Mouse (Mus musculus): ENCODE data around the gene Fcrl6.

The Fcrl6 gene
- long read RNA-seq, experiment 1: 0 reads
- long read RNA-seq, experiment 2: 0 reads

DNA sequence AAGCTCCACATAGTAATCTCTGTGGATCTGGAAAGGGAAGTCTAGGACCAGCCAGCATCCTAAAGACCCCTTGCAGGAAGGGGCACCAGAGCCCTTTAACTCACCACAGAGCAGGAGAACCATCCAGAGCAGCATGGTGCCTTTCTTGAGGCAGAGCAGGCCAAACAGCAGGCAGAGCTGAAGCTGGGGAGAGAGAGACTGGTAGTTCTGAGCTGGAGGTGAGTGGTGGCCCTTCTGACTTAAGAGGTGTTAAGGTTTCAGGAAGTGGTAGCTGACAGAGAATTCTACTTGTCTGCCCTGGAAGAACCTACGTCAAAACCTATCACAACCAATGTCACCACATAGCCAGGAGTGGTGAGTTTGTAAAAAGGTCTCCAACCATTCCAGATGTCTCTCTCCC, at the start of gene Fcrl6:
Fcrl6 (minus strand) TSS at position 226 of the 400 bp plus-strand sequence.
- intact Hi-C loops (cut with DNase I): no loop called here

DNA sequence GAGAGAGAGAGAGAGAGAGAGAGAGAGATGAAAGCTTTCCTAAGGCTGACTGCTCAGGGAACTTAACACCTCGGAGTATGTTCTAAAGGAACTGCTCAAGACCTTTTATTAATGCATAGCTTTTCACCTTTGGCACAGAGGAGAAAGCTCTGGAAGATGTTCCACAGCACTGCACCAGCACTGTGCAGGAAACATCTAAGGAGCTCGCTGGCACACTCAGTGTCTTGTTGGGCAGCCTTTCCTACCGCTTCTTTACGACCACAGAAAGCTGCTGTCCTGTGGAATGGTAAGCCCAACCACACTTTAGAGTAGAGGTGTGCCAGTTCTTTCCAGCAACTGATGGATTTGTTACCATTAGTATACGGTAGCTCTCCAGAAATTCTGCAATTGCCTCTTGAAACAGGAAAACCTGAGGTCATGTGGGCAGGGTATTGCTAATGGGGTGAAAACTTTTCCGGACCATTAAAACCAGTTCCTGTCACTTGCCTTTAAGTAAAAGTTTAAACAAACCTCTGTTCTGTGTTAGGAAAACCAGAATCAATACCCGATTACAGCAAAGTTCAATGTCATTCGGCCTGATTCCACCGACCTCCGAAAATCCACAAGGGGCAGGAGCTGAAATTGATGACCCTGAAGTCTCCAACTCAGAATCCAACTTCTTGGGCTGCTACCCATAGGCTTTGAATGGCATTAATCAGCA, 49.1 kb upstream of the Fcrl6 start:
- intact Hi-C loops (cut with DNase I): no loop called here

DNA sequence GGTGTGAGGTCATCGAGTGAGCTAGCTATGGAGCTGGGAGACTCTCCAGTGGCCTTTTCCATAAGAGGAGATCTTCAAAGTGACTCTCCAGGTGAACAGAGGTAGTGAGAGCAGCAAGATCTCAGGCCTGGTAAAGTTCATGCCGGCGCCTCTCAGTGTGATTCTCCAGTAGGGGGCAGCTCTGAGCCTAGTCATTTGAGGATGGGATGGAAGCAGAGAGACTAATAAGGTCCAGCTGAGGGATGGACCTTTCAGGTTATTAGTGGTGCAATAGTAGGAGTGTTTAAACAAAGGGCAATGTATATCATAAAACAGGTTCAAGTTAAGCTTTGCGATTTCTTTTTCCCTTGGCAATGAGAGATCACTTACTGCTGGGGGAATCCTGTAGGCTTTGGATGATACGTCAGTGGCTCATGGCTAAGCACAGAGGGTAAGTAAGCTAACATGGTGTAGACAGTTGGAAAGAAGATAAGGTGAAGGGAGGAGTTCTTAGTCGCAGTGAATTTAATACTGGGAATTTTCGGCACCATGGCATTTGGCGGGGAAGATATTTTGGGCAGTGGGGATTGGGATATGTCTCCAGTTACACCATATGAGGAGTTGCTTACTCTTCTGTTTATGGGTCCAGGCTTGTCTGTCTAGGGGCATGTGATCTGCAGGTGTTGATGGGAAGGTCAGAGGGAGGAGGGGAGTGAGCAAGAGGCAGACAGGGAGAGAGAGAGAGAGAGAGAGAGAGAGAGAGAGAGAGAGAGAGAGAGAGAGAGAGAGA, 48.4 kb upstream of the Fcrl6 start:
- intact Hi-C loops (cut with DNase I): no loop called here

DNA sequence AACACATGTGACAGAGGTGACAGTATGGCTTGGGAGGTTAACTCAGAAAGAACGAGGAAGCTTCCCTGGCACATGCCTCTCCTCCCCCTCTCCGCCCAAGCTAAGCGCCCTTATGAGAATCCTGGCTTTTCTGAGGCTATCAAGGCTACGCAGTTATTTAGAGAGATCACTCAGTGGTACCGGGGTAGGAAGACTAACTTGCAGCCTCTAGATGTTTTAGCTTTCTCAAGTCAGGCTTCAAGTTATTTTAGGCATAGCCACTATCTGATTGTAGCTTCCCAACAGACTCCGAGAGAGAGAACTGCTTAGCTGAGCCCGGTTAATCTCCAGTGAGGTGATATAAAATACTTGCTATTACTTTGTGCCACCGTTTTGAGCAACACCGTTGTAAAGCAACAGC, 47.0 kb upstream of the Fcrl6 start:
- intact Hi-C loops (cut with DNase I): no loop called here

DNA sequence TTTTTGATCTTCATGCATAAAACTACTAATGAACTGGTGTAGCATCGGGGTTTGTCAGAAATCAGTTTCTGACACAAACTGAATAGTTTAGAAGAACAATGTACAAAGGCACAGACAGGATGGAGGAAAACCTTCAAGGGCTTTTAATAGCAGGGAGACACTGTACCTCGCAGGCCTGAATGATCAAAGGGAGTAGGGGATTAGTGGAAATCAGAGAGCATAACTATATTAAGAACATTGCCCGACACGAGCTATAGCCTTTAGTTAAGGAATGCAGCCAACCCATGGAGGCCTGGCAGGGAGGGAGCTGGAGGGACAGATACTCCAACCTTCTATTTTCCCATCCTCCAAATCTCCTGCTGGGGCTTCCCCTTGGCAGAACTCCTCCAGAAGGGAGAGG, 44.9 kb upstream of the Fcrl6 start:
- intact Hi-C loops (cut with DNase I): no loop called here

DNA sequence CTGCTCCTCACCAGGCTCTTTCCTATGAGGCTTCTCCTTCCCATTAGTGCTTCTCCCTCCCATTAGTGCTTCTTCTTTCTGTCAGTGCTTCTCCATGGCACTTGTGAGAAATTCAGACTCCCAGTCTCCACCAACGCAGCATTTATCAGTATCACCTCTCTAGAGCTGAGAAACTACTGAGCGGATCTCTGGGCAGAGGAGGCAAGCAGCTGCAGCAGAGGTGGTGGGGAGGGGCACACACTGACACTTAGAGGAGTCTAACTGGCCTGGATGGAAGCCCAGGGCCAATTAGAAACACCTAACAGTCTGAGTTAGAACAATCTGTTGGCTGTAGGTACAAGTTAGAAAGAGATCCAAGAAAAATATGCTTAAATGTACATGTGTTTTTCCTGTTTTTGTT, 36.4 kb upstream of the Fcrl6 start:
- intact Hi-C loops (cut with DNase I): no loop called here

DNA sequence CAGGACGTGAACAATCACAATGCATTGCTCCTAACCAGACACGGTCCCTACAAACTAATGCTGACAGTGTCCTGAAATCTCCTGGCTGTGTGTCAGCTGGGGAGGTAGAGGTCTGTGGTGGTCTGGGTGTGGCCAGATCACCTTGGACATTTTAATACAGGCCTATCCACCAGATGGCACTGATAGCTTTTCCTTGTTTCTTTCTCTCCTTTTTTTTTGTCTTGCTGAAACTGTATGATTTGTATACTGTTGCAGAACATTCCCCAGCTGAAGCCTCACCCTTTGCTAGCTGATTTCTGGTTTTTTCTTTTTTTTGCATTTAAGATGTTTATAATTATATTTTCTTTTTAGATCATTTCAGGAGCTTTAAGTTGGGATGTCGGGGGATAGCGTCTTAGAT, 35.5 kb upstream of the Fcrl6 start:
- intact Hi-C loops (cut with DNase I): no loop called here

DNA sequence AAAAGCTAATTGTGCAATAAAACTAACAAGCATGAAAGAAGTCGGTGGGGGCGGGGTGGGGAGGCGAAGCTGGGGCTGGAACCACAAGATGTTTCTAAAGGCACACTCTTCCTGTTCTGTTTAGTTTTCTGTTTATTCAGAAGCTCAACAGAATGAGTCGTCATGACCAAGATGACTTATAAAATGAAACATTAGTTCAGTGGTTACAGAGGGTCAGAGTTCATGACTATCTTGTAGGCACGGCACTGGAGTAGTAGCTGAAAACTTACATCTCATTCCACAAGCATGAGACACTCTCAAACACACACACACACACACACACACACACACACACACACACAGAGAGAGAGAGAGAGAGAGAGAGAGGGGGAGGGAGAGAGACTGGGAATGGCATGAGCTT, 33.9 kb upstream of the Fcrl6 start:
- intact Hi-C loops (cut with DNase I): no loop called here

DNA sequence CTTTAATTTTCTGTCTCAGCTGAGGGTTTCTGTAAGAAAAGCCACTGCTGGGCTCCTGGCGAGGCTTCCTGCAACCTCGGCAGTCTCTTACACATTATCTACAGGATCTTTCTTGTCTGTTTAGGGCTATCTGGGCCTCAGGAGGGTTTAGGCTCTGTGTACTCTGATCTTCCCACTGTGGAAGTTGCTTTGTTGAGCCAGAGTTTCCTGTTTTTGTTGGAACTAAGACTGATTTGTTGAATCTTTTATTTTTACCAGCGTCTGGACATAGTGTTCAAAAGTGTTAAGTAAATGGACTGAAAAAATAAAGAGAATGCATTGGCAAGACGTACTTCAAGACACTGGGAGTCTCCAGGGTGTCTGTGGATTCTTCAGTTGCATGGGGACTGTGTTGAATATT, 32.9 kb upstream of the Fcrl6 start:
- intact Hi-C loops (cut with DNase I): no loop called here

DNA sequence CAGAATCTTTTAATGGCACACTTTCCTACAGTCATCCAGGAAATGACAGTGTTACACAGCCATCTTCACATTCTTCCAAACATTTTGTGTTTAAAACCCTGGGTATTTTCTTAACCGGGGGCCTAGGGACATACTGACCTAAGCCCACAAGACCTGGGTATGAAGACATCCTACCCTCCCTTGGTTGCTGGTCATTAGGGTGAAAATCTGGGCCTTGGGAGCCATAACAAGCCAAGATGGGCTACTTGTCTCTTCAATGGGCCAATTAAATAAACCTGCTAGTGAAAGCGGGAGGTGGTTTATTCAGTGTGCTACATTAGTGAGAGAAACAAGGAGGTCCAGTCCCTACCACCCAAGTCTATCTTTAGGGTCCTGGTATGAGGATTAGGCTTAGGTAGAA, 31.8 kb upstream of the Fcrl6 start:
- intact Hi-C loops (cut with DNase I): loop anchor here (5.0 kb wide), 1 partner anchor 227 kb away; no protein-coding TSS in a partner anchor

DNA sequence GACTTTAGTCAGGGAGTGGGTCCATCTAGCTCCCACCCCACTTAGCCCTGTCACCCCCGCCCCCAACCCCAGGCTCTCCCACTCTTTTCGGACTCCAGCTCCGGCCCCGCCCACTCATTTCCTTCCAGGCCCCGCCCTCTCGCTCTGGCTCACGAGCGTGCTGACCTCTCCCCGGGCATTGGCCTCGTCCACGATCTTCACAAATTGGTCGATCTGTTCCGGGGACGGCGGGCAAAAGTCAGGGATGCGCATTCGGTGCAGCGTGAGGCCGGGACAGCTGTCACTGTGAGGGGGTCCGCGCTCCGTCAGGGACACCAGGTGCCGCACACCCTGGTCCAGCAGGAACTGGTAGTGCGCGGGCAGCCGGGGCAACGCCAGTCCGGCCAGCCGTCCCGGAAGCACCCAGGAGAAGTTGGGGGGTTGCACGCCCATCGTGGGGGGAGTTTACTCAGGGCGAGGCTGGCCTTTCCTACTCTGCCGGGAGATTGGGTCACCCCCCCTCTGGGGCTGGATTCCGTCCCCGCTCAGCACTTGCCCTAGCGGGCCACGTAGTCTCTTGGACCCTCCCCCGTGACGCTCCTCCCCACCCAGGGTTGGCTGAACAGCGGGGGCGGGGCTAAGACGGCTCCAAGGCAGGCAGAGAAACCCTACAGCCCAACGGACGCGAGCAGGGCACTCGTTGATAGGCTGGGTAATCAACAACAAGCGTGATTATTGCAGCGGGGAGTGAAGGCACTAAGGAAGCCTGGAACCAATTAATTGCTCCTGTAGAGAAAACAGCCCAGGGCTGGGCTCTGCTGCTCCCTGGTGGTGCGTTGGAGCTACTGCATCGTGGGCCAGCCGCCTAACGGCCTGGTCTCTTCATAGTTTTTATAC, 30.3 kb upstream of the Fcrl6 start, which contains the start of gene Dusp23:
Dusp23 (minus strand) TSS at position 512 of the 876 bp plus-strand sequence.
- intact Hi-C loops (cut with DNase I): loop anchor here (2.0 to 5.0 kb wide), 2 partner anchors 104 to 225 kb away; no protein-coding TSS in a partner anchor

DNA sequence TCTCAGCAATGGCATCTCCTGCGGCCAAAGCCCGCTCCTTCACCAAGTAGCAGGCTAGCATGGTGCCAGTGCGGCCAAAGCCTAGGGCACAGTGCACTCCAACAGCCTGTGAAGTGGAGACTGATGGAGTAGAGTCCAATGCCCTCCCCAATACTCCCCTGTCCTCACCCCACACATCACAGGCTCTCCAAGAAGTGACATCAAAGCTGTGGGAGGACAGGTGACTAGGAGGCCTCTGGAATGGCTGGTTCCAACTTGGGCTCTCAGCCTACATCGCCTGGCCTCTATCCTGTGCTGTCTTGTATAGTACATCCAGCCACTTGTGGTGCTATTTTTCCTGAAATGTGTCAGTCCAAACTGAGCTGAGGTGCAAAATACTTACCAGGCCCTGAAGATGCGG, 29.4 kb upstream of the Fcrl6 start:
- intact Hi-C loops (cut with DNase I): loop anchor here (2.0 to 5.0 kb wide), 2 partner anchors 103 to 224 kb away; no protein-coding TSS in a partner anchor

DNA sequence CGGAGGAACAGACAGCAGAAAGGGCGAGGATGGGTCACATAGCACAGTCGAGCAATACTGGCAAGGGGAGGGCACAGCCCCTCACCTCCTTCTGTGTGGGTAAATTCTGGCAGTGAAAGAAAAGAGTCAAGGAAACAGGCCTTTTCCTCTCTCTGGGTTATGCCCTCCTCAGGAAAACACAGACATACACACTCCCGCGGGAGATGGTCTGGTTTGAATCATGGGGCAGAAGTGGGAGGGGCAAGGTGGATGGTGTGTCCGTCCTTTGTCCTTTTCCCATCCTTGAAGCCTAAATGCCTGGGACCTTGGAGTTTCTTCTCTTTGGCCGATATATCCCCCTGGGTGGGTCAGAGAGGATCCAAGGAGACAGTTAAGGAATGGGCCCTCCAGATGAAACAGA, 27.5 kb upstream of the Fcrl6 start:
- intact Hi-C loops (cut with DNase I): loop anchor here (5.0 kb wide), 1 partner anchor 223 kb away; no protein-coding TSS in a partner anchor

DNA sequence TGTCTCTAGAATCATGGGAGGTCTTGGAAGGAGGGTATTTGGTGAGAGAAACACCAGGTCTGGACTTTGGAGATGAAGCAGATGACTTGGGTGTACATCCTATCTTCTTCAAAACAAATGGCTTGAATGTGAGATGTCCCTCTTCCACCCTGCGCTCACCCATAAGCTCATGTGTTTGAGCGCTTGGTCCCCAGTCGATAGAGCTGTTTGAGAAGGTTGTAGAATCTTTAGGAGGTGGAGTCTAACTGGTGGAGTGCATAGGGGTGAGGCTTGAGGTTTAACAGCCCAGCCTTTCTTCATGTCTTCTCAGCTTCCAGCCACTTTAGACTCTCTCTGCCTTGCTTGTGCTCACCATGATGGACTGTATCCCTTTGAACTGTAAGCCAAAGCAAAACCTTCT, 24.0 kb upstream of the Fcrl6 start:
- intact Hi-C loops (cut with DNase I): no loop called here

DNA sequence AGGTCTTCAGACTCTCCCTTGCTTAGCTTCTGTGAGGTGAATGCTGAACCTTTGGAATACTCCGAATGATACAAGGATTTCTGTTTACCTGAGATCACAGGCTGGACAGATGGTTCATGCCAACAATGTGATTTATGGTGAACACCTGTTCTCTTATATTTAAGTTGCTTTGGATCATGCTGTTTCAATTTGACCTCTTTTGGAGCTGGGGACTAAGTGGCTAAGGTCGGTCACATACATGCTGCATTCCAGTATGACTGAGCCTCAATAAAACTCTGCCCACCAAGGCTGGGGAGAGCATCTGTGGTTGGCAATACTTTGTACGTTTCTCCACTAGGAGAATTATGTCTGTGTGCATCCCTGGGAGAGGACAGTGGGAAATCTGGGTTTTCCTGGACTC, 21.7 kb upstream of the Fcrl6 start:
- intact Hi-C loops (cut with DNase I): no loop called here

DNA sequence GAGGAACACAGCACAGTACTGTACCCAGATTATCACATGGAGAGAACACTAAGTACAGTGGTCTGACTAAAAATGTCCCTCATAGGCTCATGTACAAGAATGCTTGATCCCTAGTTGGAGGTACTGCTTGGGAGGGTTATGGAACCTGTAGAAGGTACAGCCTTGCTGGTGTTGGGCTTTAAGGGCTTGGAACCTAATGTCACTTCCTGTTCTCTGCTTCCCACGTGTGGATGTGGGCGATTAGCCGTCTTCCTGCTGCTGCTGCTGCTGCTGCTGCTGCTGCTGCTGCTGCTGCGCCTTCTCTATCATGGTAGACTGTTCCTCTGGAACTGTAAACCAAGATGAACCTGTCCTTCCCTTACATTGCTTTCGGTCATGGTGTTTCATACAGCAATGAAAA, 21.2 kb upstream of the Fcrl6 start:
- intact Hi-C loops (cut with DNase I): no loop called here

DNA sequence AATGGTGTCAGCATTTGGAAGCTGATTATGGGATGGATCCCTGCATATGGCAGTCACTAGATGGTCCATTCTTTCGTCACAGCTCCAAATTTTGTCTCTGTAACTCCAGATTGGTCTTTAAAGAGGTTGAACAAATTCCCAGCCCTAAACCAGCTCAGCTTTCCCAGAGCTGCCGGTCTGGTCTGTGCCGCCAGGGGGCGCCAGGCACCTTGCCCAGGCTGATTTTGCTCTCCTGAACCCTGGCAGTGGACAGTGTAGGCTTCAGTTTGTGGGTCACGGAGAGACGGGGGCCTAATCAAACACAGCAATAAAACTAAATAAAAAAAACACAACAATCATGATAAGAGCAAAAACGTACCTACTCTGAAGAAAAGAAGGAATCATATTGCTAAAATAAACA, 16.9 kb upstream of the Fcrl6 start:
- intact Hi-C loops (cut with DNase I): loop anchor here (10.0 kb wide), 1 partner anchor 776 kb away; no protein-coding TSS in a partner anchor

DNA sequence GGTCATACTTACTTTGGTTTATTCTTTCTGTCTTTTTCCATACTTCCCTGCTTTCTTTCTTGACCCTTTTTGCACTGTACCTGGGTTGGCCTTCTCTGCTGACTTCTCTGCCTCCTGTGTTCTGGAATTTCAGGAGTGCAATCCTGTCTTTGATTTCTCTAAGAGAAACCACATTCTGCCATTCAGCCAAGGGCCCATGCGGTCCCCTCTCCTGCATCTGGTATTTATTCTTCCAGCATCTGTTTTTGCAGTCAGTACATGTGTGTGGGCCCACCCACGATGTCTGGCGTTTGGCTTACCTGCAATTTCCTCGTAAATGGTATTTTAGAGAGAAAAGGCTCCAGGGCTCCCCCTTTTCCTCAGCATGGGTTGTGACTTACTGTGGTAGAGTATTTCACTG, 15.8 kb upstream of the Fcrl6 start:
- intact Hi-C loops (cut with DNase I): loop anchor here (10.0 kb wide), 1 partner anchor 777 kb away; no protein-coding TSS in a partner anchor

DNA sequence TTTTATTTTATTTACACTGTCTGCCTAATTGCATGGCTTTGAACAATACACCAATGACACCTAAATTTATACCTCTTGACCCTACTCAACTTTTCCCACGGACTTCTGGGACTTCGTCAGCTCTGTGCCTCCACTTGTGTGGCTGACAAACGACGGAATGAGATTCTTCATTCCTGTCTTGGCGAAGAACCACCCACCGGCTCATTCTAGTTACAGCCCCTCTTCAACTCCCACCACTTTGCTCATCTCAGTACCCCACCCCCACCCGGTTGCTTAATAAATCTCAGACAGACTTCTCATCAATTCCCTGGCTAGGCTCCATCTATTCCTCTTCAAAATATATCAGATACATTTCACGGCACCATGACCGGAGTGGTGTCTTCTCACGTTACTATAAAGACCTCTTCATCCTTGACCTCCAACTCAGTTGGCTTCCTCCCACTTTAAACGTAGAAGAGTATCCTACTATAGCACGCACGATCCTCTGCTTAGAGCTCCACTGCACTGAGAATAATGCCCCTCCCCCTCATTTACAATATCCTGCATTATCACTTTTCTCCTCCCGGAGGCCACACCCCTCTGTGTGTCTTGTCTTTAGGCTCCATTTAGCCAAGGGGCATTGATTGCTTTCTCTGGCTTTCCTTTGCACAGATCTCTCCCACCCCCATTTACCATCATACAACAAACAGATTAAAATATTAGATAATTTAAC, 15.2 kb upstream of the Fcrl6 start:
- intact Hi-C loops (cut with DNase I): loop anchor here (10.0 kb wide), 1 partner anchor 777 kb away; no protein-coding TSS in a partner anchor

DNA sequence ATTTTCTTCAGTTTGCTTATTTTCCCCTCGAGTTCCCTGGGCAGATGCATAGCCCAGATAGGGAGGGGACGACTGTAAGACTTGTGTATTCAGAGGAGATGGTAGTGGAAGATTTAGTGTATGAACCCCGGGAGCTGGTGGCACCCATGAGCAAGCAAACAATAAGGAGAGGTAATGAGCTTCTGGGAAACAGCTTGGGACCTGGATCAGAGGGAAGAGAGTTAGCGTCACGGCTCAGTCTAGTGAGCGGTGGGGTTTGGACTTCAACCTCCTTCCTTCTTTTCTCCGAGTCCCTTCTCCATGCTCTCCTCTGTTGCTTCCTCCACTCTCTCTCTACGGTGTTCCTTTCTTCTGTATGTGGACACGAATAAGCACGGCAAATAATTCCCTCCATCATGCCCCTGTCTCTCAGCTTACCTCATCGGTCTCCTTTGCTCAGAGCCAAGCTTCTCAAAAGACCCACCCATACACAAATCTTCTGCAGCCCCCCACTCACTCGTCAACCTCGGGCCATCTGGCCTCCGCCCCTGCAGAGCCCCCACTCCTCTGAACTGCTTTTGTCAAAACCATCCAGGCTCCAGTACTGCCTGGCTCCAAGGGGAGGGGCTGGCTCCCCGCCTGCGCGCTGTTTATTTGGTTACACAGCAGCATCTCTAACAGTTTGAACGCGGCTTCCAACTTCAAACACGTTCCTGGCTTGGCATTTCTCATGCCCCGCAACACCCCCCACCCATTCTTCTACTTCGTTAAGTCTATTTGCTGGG, 14.4 kb upstream of the Fcrl6 start:
- intact Hi-C loops (cut with DNase I): loop anchor here (10.0 kb wide), 1 partner anchor 778 kb away; no protein-coding TSS in a partner anchor

Measured in adrenal gland (tissue).